Mouse (Mus musculus): ENCODE measurements around the gene Hipk4. TPM values are rescaled to one million over a fixed set of nuclear protein-coding genes. Genes with fewer than 3 reads are reported as not detected.

The Hipk4 gene
- polyA plus RNA-seq, 1 experiment from 2014 or later: 0.95 TPM

- WGBS: 83% methylated on average over 9 of the region's 9 CpGs
- peaks cover 5% of the 10 kb centered on the region; the same call in 1 of the 2 replicates for H3K36me3 ChIP-seq (ENCODE audit: insufficient read depth)
- DNase-seq (no peak), ATAC-seq (ENCODE audit: insufficient read depth) (no peak)
- no peak for TF ChIP-seq CTCF (IDR thresholded peaks at IDR 0.05; ENCODE audit: low read depth)
- H3K4me3 ChIP-seq (ENCODE audit: low read depth, low read length): no peak overlapping the region
- H3K9ac ChIP-seq: no peak overlapping the region
- H3K4me2 ChIP-seq: no peak overlapping the region
- H3K27me3 ChIP-seq (ENCODE audit: insufficient read depth, low read length): no peaks in the 10 kb centered on the region
- no peak overlapping the region for H3K27ac ChIP-seq (ENCODE audit: low read depth)
- peaks cover 4% of the 10 kb centered on the region; the same call in 1 of the 2 replicates for H3K9me3 ChIP-seq (ENCODE audit: low read depth, low read length)
- no peaks in the 10 kb centered on the region for H3K4me1 ChIP-seq (ENCODE audit: insufficient read depth)
Observed at GRCm38 (mm10) chr7:27518314-27518713, 4.8 kb upstream of the Hipk4 start.

- H3K4me2 ChIP-seq: no peak overlapping the region
- no peak overlapping the region for H3K4me3 ChIP-seq (ENCODE audit: low read depth, low read length)
- H3K27me3 ChIP-seq (ENCODE audit: insufficient read depth, low read length): no peaks in the 10 kb centered on the region
- no peaks in the 10 kb centered on the region for H3K4me1 ChIP-seq (ENCODE audit: insufficient read depth)
- H3K27ac ChIP-seq (ENCODE audit: low read depth): no peak overlapping the region
- no peak overlapping the region for H3K9ac ChIP-seq
- H3K9me3 ChIP-seq (ENCODE audit: low read depth, low read length): peaks cover 4% of the 10 kb centered on the region; the same call in 1 of the 2 replicates
- peak; percentile 35; the same call in 1 of the 2 replicates for TF ChIP-seq CTCF (IDR thresholded peaks at IDR 0.05; ENCODE audit: low read depth)
- no peak for ATAC-seq (ENCODE audit: insufficient read depth)
- H3K36me3 ChIP-seq (ENCODE audit: insufficient read depth): peaks cover 5% of the 10 kb centered on the region; the same call in 1 of the 2 replicates
- DNase-seq: no peak
Observed at GRCm38 (mm10) chr7:27520104-27520503, 3.0 kb upstream of the Hipk4 start.

- Histone ChIP-seq H3K9ac (no peak overlapping the region), H3K9me3 (ENCODE audit: low read depth, low read length) (peaks cover 4% of the 10 kb centered on the region; the same call in 1 of the 2 replicates), H3K4me1 (ENCODE audit: insufficient read depth) (no peaks in the 10 kb centered on the region), H3K4me3 (ENCODE audit: low read depth, low read length) (no peak overlapping the region), H3K27ac (ENCODE audit: low read depth) (no peak overlapping the region), H3K36me3 (ENCODE audit: insufficient read depth) (peaks cover 5% of the 10 kb centered on the region; the same call in 1 of the 2 replicates), H3K4me2 (no peak overlapping the region), H3K27me3 (ENCODE audit: insufficient read depth, low read length) (no peaks in the 10 kb centered on the region)
- peak; percentile 44 for DNase-seq
- no peak for TF ChIP-seq CTCF (IDR thresholded peaks at IDR 0.05; ENCODE audit: low read depth)
- ATAC-seq (ENCODE audit: insufficient read depth): no peak
- WGBS: 63% methylated on average over 1 of the region's 1 CpGs
Observed at GRCm38 (mm10) chr7:27520599-27520998, 2.5 kb upstream of the Hipk4 start.

GRCm38 (mm10) chr7:27523805-27524204 lies 738 bp downstream of the Hipk4 start:
- no peaks in the 10 kb centered on the region for H3K27me3 ChIP-seq (ENCODE audit: insufficient read depth, low read length)
- no peak for DNase-seq
- no peak overlapping the region for H3K27ac ChIP-seq (ENCODE audit: low read depth)
- H3K4me2 ChIP-seq: no peak overlapping the region
- WGBS: 92% methylated on average over 13 of the region's 13 CpGs
- H3K4me1 ChIP-seq (ENCODE audit: insufficient read depth): no peaks in the 10 kb centered on the region
- no peak for TF ChIP-seq CTCF (IDR thresholded peaks at IDR 0.05; ENCODE audit: low read depth)
- H3K36me3 ChIP-seq (ENCODE audit: insufficient read depth): 0 out of 2 replicates have a peak, but pooled peaks cover 2% of the 10 kb centered on the region
- no peak for ATAC-seq (ENCODE audit: insufficient read depth)
- H3K9me3 ChIP-seq (ENCODE audit: low read depth, low read length): peaks cover 4% of the 10 kb centered on the region; the same call in 1 of the 2 replicates
- no peak overlapping the region for H3K4me3 ChIP-seq (ENCODE audit: low read depth, low read length)
- no peak overlapping the region for H3K9ac ChIP-seq

- peak; percentile 68 for ATAC-seq (ENCODE audit: insufficient read depth)
- H3K36me3 ChIP-seq (ENCODE audit: insufficient read depth): no peaks in the 10 kb centered on the region; the same call in 1 of the 2 replicates
- no peak overlapping the region for H3K9ac ChIP-seq
- H3K4me2 ChIP-seq: no peak overlapping the region
- no peaks in the 10 kb centered on the region for H3K27me3 ChIP-seq (ENCODE audit: insufficient read depth, low read length)
- no peak overlapping the region for H3K4me3 ChIP-seq (ENCODE audit: low read depth, low read length)
- H3K9me3 ChIP-seq (ENCODE audit: low read depth, low read length): no peaks in the 10 kb centered on the region
- WGBS: 24% methylated on average over 10 of the region's 10 CpGs
- no peak overlapping the region for H3K27ac ChIP-seq (ENCODE audit: low read depth)
- no peaks in the 10 kb centered on the region for H3K4me1 ChIP-seq (ENCODE audit: insufficient read depth)
- TF ChIP-seq CTCF (IDR thresholded peaks at IDR 0.05; ENCODE audit: low read depth): peak; percentile 97
- DNase-seq: peak; percentile 94
Observed at GRCm38 (mm10) chr7:27526039-27526827, 3.2 kb downstream of the Hipk4 start.

- H3K27ac ChIP-seq (ENCODE audit: low read depth): no peak overlapping the region
- no peaks in the 10 kb centered on the region for H3K4me1 ChIP-seq (ENCODE audit: insufficient read depth)
- no peak for TF ChIP-seq CTCF (IDR thresholded peaks at IDR 0.05; ENCODE audit: low read depth)
- no peak overlapping the region for H3K4me2 ChIP-seq
- 74% methylated on average over 21 of the region's 21 CpGs for WGBS
- H3K36me3 ChIP-seq (ENCODE audit: insufficient read depth): peaks cover 19% of the 10 kb centered on the region; the same call in 1 of the 2 replicates
- no peak for ATAC-seq (ENCODE audit: insufficient read depth)
- no peak overlapping the region for H3K9ac ChIP-seq
- H3K9me3 ChIP-seq (ENCODE audit: low read depth, low read length): no peaks in the 10 kb centered on the region
- no peaks in the 10 kb centered on the region for H3K27me3 ChIP-seq (ENCODE audit: insufficient read depth, low read length)
- H3K4me3 ChIP-seq (ENCODE audit: low read depth, low read length): no peak overlapping the region
- no peak for DNase-seq
Observed at GRCm38 (mm10) chr7:27529070-27529469, 6.0 kb downstream of the Hipk4 start.

GRCm38 (mm10) chr7:27530937-27531336 lies 7.9 kb downstream of the Hipk4 start:
- DNase-seq (no peak), ATAC-seq (ENCODE audit: insufficient read depth) (no peak)
- peaks cover 27% of the 10 kb centered on the region; the same call in 1 of the 2 replicates for H3K36me3 ChIP-seq (ENCODE audit: insufficient read depth)
- H3K27me3 ChIP-seq (ENCODE audit: insufficient read depth, low read length): no peaks in the 10 kb centered on the region
- no peak overlapping the region for H3K4me2 ChIP-seq
- no peaks in the 10 kb centered on the region for H3K4me1 ChIP-seq (ENCODE audit: insufficient read depth)
- TF ChIP-seq CTCF (IDR thresholded peaks at IDR 0.05; ENCODE audit: low read depth): peak; percentile 24; the same call in 1 of the 2 replicates
- H3K4me3 ChIP-seq (ENCODE audit: low read depth, low read length): no peak overlapping the region
- no peak overlapping the region for H3K9ac ChIP-seq
- no peaks in the 10 kb centered on the region for H3K9me3 ChIP-seq (ENCODE audit: low read depth, low read length)
- no peak overlapping the region for H3K27ac ChIP-seq (ENCODE audit: low read depth)
- 82% methylated on average over 3 of the region's 3 CpGs for WGBS

All from lung, embryonic 14.5 days (tissue).